Mouse (Mus musculus): ENCODE data around the gene Nudt1.

DNA sequence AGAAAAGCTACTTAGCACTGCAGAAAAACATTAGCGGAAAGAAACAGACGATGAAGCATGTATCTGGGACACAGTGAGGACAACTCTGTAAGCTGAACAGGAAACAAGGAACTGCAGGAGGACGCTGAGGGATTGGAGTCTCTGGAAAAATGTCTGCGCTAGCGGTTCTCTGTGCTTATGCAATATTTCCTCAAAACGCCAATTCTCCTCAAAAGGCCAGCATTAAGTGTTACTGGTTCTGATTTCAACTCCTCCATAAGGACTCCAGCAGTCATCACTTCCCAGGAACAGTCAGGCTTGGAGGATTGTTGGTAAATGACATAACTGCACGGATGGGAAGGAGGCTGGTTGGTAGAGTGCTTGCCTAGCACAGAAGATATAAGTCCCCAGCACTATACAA, 59.7 kb downstream of the Nudt1 start:
- no peak for TF ChIP-seq EP300 (IDR thresholded peaks at IDR 0.05; ENCODE audit: insufficient read depth, low read depth, low read length)
- no peak for TF ChIP-seq CTCF (IDR thresholded peaks at IDR 0.05; ENCODE audit: low read depth, low read length)

Data from ES-Bruce4 (cell line).